Mouse (Mus musculus): ENCODE data around the gene Tenm4.

GRCm38 (mm10) chr7:96765321-96765960 lies 594.4 kb downstream of the Tenm4 start:
- TF ChIP-seq POLR2A (IDR thresholded peaks at IDR 0.05; ENCODE audit: control insufficient read depth in 1 of 2, insufficient read depth in 1 of 2, low read depth in 1 of 2, low read length in 2 of 2, poor library complexity in 1 of 2) (no peak), ZNF384 (IDR thresholded peaks at IDR 0.05; ENCODE audit: low read depth, low read length) (no peak), CTCF (IDR thresholded peaks at IDR 0.05 in 2 of 3, conservative IDR thresholded peaks at IDR 0.05 in 1 of 3; ENCODE audit: control insufficient read depth in 1 of 3, insufficient read depth in 1 of 3, low read depth in 2 of 3, low read length in 3 of 3, poor library complexity in 1 of 3, severe bottlenecking in 1 of 3) (no peak), ZC3H11A (IDR thresholded peaks at IDR 0.05; ENCODE audit: low read depth, low read length) (no peak), GABPA (IDR thresholded peaks at IDR 0.05; ENCODE audit: low read depth, low read length) (no peak), EP300 (IDR thresholded peaks at IDR 0.05; ENCODE audit: low read depth in 1 of 2, low read length in 2 of 2) (no peak), POLR2AphosphoS5 (IDR thresholded peaks at IDR 0.05; ENCODE audit: borderline replicate concordance, low read depth, low read length) (no peak), HCFC1 (IDR thresholded peaks at IDR 0.05; ENCODE audit: low read depth, low read length) (no peak), KAT2A (conservative IDR thresholded peaks at IDR 0.05; ENCODE audit: low read depth, low read length) (no peak)
